Mouse (Mus musculus): ENCODE results near the gene Commd2. TPM values are rescaled to one million over a fixed set of nuclear protein-coding genes. Genes with fewer than 3 reads are reported as not detected.

Gene Commd2
- polyA plus RNA-seq, 1 experiment, result 52.9 TPM

- no peak for TF ChIP-seq MYOD1 (IDR thresholded peaks at IDR 0.05; ENCODE audit: control insufficient read depth, insufficient read length, low read depth)
- no peak for TF ChIP-seq FOSL1 (IDR thresholded peaks at IDR 0.05; ENCODE audit: insufficient read depth, low read length, poor library complexity, severe bottlenecking)
Observed at GRCm38 (mm10) chr3:57674075-57674474, 22.6 kb upstream of the Commd2 start.

GRCm38 (mm10) chr3:57673586-57673985, 22.1 kb upstream of the Commd2 start:
- Histone ChIP-seq H3K79me3 (ENCODE audit: low read depth) (no peaks in the 10 kb centered on the region), H3K27me3 (ENCODE audit: control insufficient read depth, insufficient read depth, insufficient read length) (peaks cover 14% of the 10 kb centered on the region), H3K4me3 (ENCODE audit: insufficient read depth, poor library complexity, severe bottlenecking) (no peak overlapping the region), H3K36me3 (ENCODE audit: control insufficient read depth, insufficient read depth) (no peaks in the 10 kb centered on the region), H3ac (ENCODE audit: control insufficient read depth, insufficient read length, low read depth) (no peak overlapping the region), H3K79me2 (ENCODE audit: control insufficient read depth, insufficient read depth) (no peaks in the 10 kb centered on the region)
- TF ChIP-seq CEBPB (IDR thresholded peaks at IDR 0.05; ENCODE audit: low read depth), result no peak
- no peak for TF ChIP-seq CTCF (IDR thresholded peaks at IDR 0.05; ENCODE audit: control insufficient read depth, insufficient read depth, insufficient read length)
- no peak for TF ChIP-seq MYOD1 (IDR thresholded peaks at IDR 0.05; ENCODE audit: control insufficient read depth, insufficient read length, low read depth)
- TF ChIP-seq MAX (IDR thresholded peaks at IDR 0.05), result no peak
- no peak for TF ChIP-seq USF1 (IDR thresholded peaks at IDR 0.05; ENCODE audit: low read depth)
- no peak for TF ChIP-seq MYOG (IDR thresholded peaks at IDR 0.05; ENCODE audit: control insufficient read depth, extremely low read depth, insufficient read length)
- TF ChIP-seq FOSL1 (IDR thresholded peaks at IDR 0.05; ENCODE audit: insufficient read depth, low read length, poor library complexity, severe bottlenecking), result no peak

More at GRCm38 (mm10) chr3:57674075-57674474, 22.6 kb upstream of the Commd2 start:
- Histone ChIP-seq H3K27me3 (ENCODE audit: control insufficient read depth, insufficient read depth, insufficient read length) (peaks cover 14% of the 10 kb centered on the region), H3K36me3 (ENCODE audit: control insufficient read depth, insufficient read depth) (no peaks in the 10 kb centered on the region), H3K79me3 (ENCODE audit: low read depth) (no peaks in the 10 kb centered on the region), H3K79me2 (ENCODE audit: control insufficient read depth, insufficient read depth) (no peaks in the 10 kb centered on the region), H3ac (ENCODE audit: control insufficient read depth, insufficient read length, low read depth) (no peak overlapping the region), H3K4me3 (ENCODE audit: insufficient read depth, poor library complexity, severe bottlenecking) (no peak overlapping the region)

GRCm38 (mm10) chr3:57667054-57667723, 15.7 kb upstream of the Commd2 start:
- TF ChIP-seq MYOD1 (IDR thresholded peaks at IDR 0.05; ENCODE audit: control insufficient read depth, insufficient read length, low read depth) (no peak), CTCF (IDR thresholded peaks at IDR 0.05; ENCODE audit: control insufficient read depth, insufficient read depth, insufficient read length) (no peak), USF1 (IDR thresholded peaks at IDR 0.05; ENCODE audit: low read depth) (no peak), FOSL1 (IDR thresholded peaks at IDR 0.05; ENCODE audit: insufficient read depth, low read length, poor library complexity, severe bottlenecking) (no peak), MYOG (IDR thresholded peaks at IDR 0.05; ENCODE audit: control insufficient read depth, extremely low read depth, insufficient read length) (no peak), CEBPB (IDR thresholded peaks at IDR 0.05; ENCODE audit: low read depth) (no peak), MAX (IDR thresholded peaks at IDR 0.05) (no peak)
- Histone ChIP-seq H3ac (ENCODE audit: control insufficient read depth, insufficient read length, low read depth) (no peak overlapping the region), H3K4me3 (ENCODE audit: insufficient read depth, poor library complexity, severe bottlenecking) (no peak overlapping the region), H3K79me2 (ENCODE audit: control insufficient read depth, insufficient read depth) (no peaks in the 10 kb centered on the region), H3K79me3 (ENCODE audit: low read depth) (no peaks in the 10 kb centered on the region), H3K27me3 (ENCODE audit: control insufficient read depth, insufficient read depth, insufficient read length) (peaks cover 3% of the 10 kb centered on the region), H3K36me3 (ENCODE audit: control insufficient read depth, insufficient read depth) (no peaks in the 10 kb centered on the region)

GRCm38 (mm10) chr3:57665880-57666279, 14.4 kb upstream of the Commd2 start:
- H3K4me3 ChIP-seq (ENCODE audit: insufficient read depth, poor library complexity, severe bottlenecking), result no peak overlapping the region
- no peaks in the 10 kb centered on the region for H3K36me3 ChIP-seq (ENCODE audit: control insufficient read depth, insufficient read depth)
- TF ChIP-seq CTCF (IDR thresholded peaks at IDR 0.05; ENCODE audit: control insufficient read depth, insufficient read depth, insufficient read length) (no peak), FOSL1 (IDR thresholded peaks at IDR 0.05; ENCODE audit: insufficient read depth, low read length, poor library complexity, severe bottlenecking) (no peak), MYOG (IDR thresholded peaks at IDR 0.05; ENCODE audit: control insufficient read depth, extremely low read depth, insufficient read length) (no peak), MYOD1 (IDR thresholded peaks at IDR 0.05; ENCODE audit: control insufficient read depth, insufficient read length, low read depth) (no peak)
- no peaks in the 10 kb centered on the region for H3K79me2 ChIP-seq (ENCODE audit: control insufficient read depth, insufficient read depth)
- peaks cover 3% of the 10 kb centered on the region for H3K27me3 ChIP-seq (ENCODE audit: control insufficient read depth, insufficient read depth, insufficient read length)
- no peaks in the 10 kb centered on the region for H3K79me3 ChIP-seq (ENCODE audit: low read depth)
- H3ac ChIP-seq (ENCODE audit: control insufficient read depth, insufficient read length, low read depth), result no peak overlapping the region

- Histone ChIP-seq H3K79me3 (ENCODE audit: low read depth) (no peaks in the 10 kb centered on the region), H3K4me3 (ENCODE audit: insufficient read depth, poor library complexity, severe bottlenecking) (no peak overlapping the region), H3K79me2 (ENCODE audit: control insufficient read depth, insufficient read depth) (no peaks in the 10 kb centered on the region), H3K27me3 (ENCODE audit: control insufficient read depth, insufficient read depth, insufficient read length) (peaks cover 3% of the 10 kb centered on the region), H3K36me3 (ENCODE audit: control insufficient read depth, insufficient read depth) (no peaks in the 10 kb centered on the region), H3ac (ENCODE audit: control insufficient read depth, insufficient read length, low read depth) (no peak overlapping the region)
- no peak for TF ChIP-seq CEBPB (IDR thresholded peaks at IDR 0.05; ENCODE audit: low read depth)
- no peak for TF ChIP-seq CTCF (IDR thresholded peaks at IDR 0.05; ENCODE audit: control insufficient read depth, insufficient read depth, insufficient read length)
- no peak for TF ChIP-seq MYOD1 (IDR thresholded peaks at IDR 0.05; ENCODE audit: control insufficient read depth, insufficient read length, low read depth)
- no peak for TF ChIP-seq MYOG (IDR thresholded peaks at IDR 0.05; ENCODE audit: control insufficient read depth, extremely low read depth, insufficient read length)
- TF ChIP-seq USF1 (IDR thresholded peaks at IDR 0.05; ENCODE audit: low read depth), result no peak
Observed at GRCm38 (mm10) chr3:57664682-57665081, 13.2 kb upstream of the Commd2 start.

- no peak overlapping the region for H3K4me3 ChIP-seq (ENCODE audit: insufficient read depth, poor library complexity, severe bottlenecking)
- H3K79me3 ChIP-seq (ENCODE audit: low read depth), result no peaks in the 10 kb centered on the region
- TF ChIP-seq MAX (IDR thresholded peaks at IDR 0.05) (no peak), MYOG (IDR thresholded peaks at IDR 0.05; ENCODE audit: control insufficient read depth, extremely low read depth, insufficient read length) (no peak), CEBPB (IDR thresholded peaks at IDR 0.05; ENCODE audit: low read depth) (no peak), USF1 (IDR thresholded peaks at IDR 0.05; ENCODE audit: low read depth) (no peak), CTCF (IDR thresholded peaks at IDR 0.05; ENCODE audit: control insufficient read depth, insufficient read depth, insufficient read length) (no peak), MYOD1 (IDR thresholded peaks at IDR 0.05; ENCODE audit: control insufficient read depth, insufficient read length, low read depth) (no peak)
- no peak overlapping the region for H3ac ChIP-seq (ENCODE audit: control insufficient read depth, insufficient read length, low read depth)
- no peaks in the 10 kb centered on the region for H3K79me2 ChIP-seq (ENCODE audit: control insufficient read depth, insufficient read depth)
- peaks cover 7% of the 10 kb centered on the region for H3K27me3 ChIP-seq (ENCODE audit: control insufficient read depth, insufficient read depth, insufficient read length)
- no peaks in the 10 kb centered on the region for H3K36me3 ChIP-seq (ENCODE audit: control insufficient read depth, insufficient read depth)
Observed at GRCm38 (mm10) chr3:57663731-57664130, 12.2 kb upstream of the Commd2 start.

All from C2C12 (cell line).